Mouse (Mus musculus) kidney, adult 8-10 months (tissue): ENCODE data around the gene Faap20.
"Not testable (repeated sequence)": the region's sequence is repeated elsewhere in the genome, so short reads cannot be mapped to it uniquely, and the experiment has no call there.

Experiments
- DNase-seq, 2 experiments: peaks; one replicate each; pipeline ENCODE4 v3.0.0; 2022

Faap20 gene

GRCm38 (mm10) chr4:155221599-155222551 is 27.7 kb upstream of the Faap20 start:
- DNase-seq = peak; percentile 81

GRCm38 (mm10) chr4:155222552-155222840 is 27.1 kb upstream of the Faap20 start, which contains the start of gene Ski:
TSS of gene Ski (minus strand) at chr4:155222592.
- no peak for DNase-seq

- peak; percentile 98 to 99 for DNase-seq
Measured at GRCm38 (mm10) chr4:155222841-155223593, 26.6 kb upstream of the Faap20 start.

- no peak for DNase-seq
Measured at GRCm38 (mm10) chr4:155223594-155224528, 25.7 kb upstream of the Faap20 start.

- no peak for DNase-seq
Measured at GRCm38 (mm10) chr4:155225918-155226317, 23.7 kb upstream of the Faap20 start.

GRCm38 (mm10) chr4:155227986-155228385 is 21.6 kb upstream of the Faap20 start:
- DNase-seq = no peak

- peak; percentile 70 to 73 for DNase-seq
Measured at GRCm38 (mm10) chr4:155228461-155228860, 21.1 kb upstream of the Faap20 start.

- peak; percentile 72 to 83 for DNase-seq
Measured at GRCm38 (mm10) chr4:155233878-155234277, 15.7 kb upstream of the Faap20 start.

GRCm38 (mm10) chr4:155234371-155235310 is 15.0 kb upstream of the Faap20 start:
- DNase-seq = peak; percentile 70 to 74

- DNase-seq = peak; percentile 92
Measured at GRCm38 (mm10) chr4:155235311-155236119, 14.1 kb upstream of the Faap20 start.

- DNase-seq = peak in 1 of 2 experiments; percentile 20
Measured at GRCm38 (mm10) chr4:155236737-155237385, 12.7 kb upstream of the Faap20 start.

GRCm38 (mm10) chr4:155238276-155238675 is 11.3 kb upstream of the Faap20 start:
- DNase-seq = peak; percentile 82 to 95

- no peak for DNase-seq
Measured at GRCm38 (mm10) chr4:155239494-155239893, 10.1 kb upstream of the Faap20 start.

GRCm38 (mm10) chr4:155241789-155242188 is 7.8 kb upstream of the Faap20 start:
- no peak for DNase-seq

- peak in 1 of 2 experiments; percentile 23 for DNase-seq
Measured at GRCm38 (mm10) chr4:155242292-155242691, 7.3 kb upstream of the Faap20 start.

- DNase-seq = no peak
Measured at GRCm38 (mm10) chr4:155243233-155243632, 6.4 kb upstream of the Faap20 start.

- DNase-seq = peak; percentile 71 to 77
Measured at GRCm38 (mm10) chr4:155245770-155246492, 3.7 kb upstream of the Faap20 start.

GRCm38 (mm10) chr4:155246691-155247105 is 2.9 kb upstream of the Faap20 start:
- DNase-seq = peak in 1 of 2 experiments; percentile 15

GRCm38 (mm10) chr4:155248054-155248453 is 1.5 kb upstream of the Faap20 start:
- DNase-seq = not testable (repeated sequence)
